Mouse (Mus musculus) liver, embryonic 16.5 days (tissue): ENCODE measurements around the gene Fkbp6. TPM values are rescaled to one million over a fixed set of nuclear protein-coding genes. Genes with fewer than 3 reads are reported as not detected.

Source experiments
- ATAC-seq: fragments of 200-750 bp; cut with Nextera tagmentation; 2 replicates; pipeline ENCODE4 v1.8.0; 2017; ENCODE audit warnings: low read depth, mild to moderate bottlenecking, moderate number of reproducible peaks, moderate library complexity
- H3K27ac ChIP-seq: fragments of 300-500 bp; sonication (generic); 2 replicates; pipeline ENCODE4 v1.5.1; 2014; ENCODE audit warnings: mild to moderate bottlenecking, low read length
- H3K27me3 ChIP-seq: fragments of 300-500 bp; sonication (generic); 2 replicates; pipeline ENCODE4 v1.6.1; 2014; ENCODE audit warnings: low read depth, low read length, mixed read lengths; ENCODE audit not compliant: control insufficient read depth, insufficient read depth
- H3K36me3 ChIP-seq: fragments of 300-500 bp; sonication (generic); 2 replicates; pipeline ENCODE4 v1.6.1; 2014; ENCODE audit warnings: mild to moderate bottlenecking; ENCODE audit not compliant: control insufficient read depth, insufficient read depth
- H3K4me1 ChIP-seq: fragments of 300-500 bp; sonication (generic); 2 replicates; pipeline ENCODE4 v1.6.1; 2014; ENCODE audit warnings: low read depth, low read length, mixed read lengths; ENCODE audit not compliant: control insufficient read depth
- H3K4me2 ChIP-seq: fragments of 300-500 bp; sonication (generic); 2 replicates; pipeline ENCODE4 v1.6.1; 2014; ENCODE audit warnings: low read depth, low read length, mixed read lengths
- H3K4me3 ChIP-seq: fragments of 300-500 bp; sonication (generic); 2 replicates; pipeline ENCODE4 v1.5.1; 2014; ENCODE audit warnings: low read depth, mild to moderate bottlenecking, low read length
- H3K9ac ChIP-seq: fragments of 300-500 bp; sonication (generic); 2 replicates; pipeline ENCODE4 v1.6.1; 2014; ENCODE audit warnings: low read depth, low read length
- H3K9me3 ChIP-seq: fragments of 300-500 bp; sonication (generic); replicated peaks from 2 replicates; pipeline ENCODE4 v1.6.1; 2016; ENCODE audit warnings: low read length; ENCODE audit not compliant: control insufficient read depth
- WGBS: fragments of 180-500 bp; shearing (Covaris S2); extraction: QIAGEN DNeasy Blood & Tissue Kit; methylation state at CpG from one replicate; pipeline ENCODE4 v1.1.7; 2014; ENCODE audit not compliant: insufficient replicate concordance; 5-methylcytosine and 5-hydroxymethylcytosine counted together
- polyA plus RNA-seq: library from polyadenylated mRNA; unstranded; fragments of >200 nt; fragmentation: Nextera tagmentation; extraction: Ambion mirVana; gene quantifications from 2 replicates; pipeline ENCODE4 v1.2.1, GENCODE M21; 2015

Fkbp6 gene
- polyA plus RNA-seq = not detected in 2 replicates

DNA sequence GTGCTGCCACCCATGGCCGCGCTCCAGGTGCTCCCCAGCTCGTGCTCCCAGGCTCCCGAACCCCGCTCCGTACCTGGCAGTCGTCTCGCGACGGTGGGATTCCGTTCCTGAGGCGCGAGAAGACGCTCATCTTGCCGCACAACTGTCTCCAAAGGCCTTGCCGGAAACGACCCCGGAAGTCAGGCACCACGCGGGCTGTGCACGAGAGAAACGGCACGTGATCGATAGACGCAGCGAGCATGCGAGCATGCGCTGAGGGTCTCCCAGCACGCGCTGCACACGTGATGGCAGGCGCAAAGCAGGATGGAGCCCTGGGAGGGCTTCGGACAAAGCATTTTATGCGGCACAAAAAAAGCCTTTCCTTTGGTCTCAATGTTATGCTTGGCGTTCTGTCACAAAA is at the start of gene Fkbp6:
TSS of gene Fkbp6 (minus strand) at position 183 of the 400 bp plus-strand sequence.
- no peaks in the 10 kb centered on the region for H3K36me3 ChIP-seq
- no peak within 1 kb of the TSS for H3K4me2 ChIP-seq
- H3K27ac ChIP-seq = no peak within 1 kb of the TSS
- H3K4me1 ChIP-seq = no peaks in the 10 kb centered on the region
- H3K4me3 ChIP-seq = no peak within 1 kb of the TSS
- WGBS = 79% methylated on average over 35 of the region's 35 CpGs
- ATAC-seq = no peak
- no peaks in the 10 kb centered on the region for H3K27me3 ChIP-seq
- no peaks in the 10 kb centered on the region for H3K9me3 ChIP-seq
- no peak within 1 kb of the TSS for H3K9ac ChIP-seq

DNA sequence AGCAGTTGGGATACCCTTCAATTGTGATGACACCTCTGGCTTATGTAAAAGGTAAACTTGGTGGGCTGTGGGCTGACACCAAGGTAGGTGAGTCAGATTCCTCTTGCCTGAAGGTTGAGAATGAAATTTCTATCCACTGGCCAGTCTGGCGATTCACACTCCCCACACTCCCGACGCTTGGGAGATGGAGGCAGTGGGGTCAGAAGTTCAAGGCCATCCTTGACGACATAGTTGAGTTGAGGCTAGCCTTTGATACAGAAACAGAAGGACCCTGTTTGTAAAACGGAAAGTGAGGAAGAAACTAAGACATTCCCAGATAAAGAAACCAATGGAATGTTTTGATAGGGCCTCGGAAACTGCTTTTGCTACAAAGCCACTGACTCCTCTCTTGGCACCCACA is 49.5 kb upstream of the Fkbp6 start:
- no peak for ATAC-seq
- Histone ChIP-seq H3K4me2 (no peak overlapping the region), H3K9ac (no peak overlapping the region), H3K27ac (no peak overlapping the region), H3K9me3 (no peaks in the 10 kb centered on the region), H3K4me3 (no peak overlapping the region), H3K4me1 (peaks cover 9% of the 10 kb centered on the region), H3K27me3 (no peaks in the 10 kb centered on the region), H3K36me3 (no peaks in the 10 kb centered on the region)
- 44% methylated on average over 6 of the region's 6 CpGs for WGBS

DNA sequence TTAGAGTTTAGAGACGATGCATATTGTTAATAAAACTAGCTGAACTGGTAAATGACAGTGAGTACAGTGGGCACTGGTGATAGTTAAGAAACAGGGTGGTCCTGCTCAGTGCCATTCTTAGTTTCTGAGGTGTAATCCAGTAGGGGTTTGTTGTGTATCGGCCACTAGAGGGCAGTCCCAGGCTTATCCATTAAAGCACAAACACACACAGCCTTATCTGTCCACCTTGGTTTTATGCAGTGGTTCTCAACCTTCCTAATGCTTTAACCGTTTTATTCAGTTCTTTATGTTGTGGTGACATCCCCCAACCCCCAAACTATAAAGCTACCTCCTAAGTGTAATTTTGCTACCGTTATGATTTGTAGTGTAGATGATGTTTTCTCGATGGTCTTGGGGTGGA is 46.0 kb upstream of the Fkbp6 start:
- Histone ChIP-seq H3K9me3 (no peaks in the 10 kb centered on the region), H3K27ac (no peak overlapping the region), H3K4me2 (no peak overlapping the region), H3K9ac (no peak overlapping the region), H3K36me3 (peaks cover 6% of the 10 kb centered on the region; the same call in 1 of the 2 replicates), H3K27me3 (no peaks in the 10 kb centered on the region), H3K4me1 (peaks cover 18% of the 10 kb centered on the region), H3K4me3 (no peak overlapping the region)
- 32% methylated on average over 5 of the region's 5 CpGs for WGBS
- ATAC-seq = no peak

- Histone ChIP-seq H3K27ac (peak within 1 kb of the TSS; percentile 87), H3K4me3 (peak within 1 kb of the TSS; percentile 89), H3K4me2 (peak within 1 kb of the TSS; percentile 93), H3K27me3 (no peaks in the 10 kb centered on the region), H3K4me1 (peaks cover 18% of the 10 kb centered on the region), H3K36me3 (peaks cover 13% of the 10 kb centered on the region), H3K9me3 (no peaks in the 10 kb centered on the region), H3K9ac (peak within 1 kb of the TSS; percentile 96)
- ATAC-seq = peak; percentile 93
- under 1% methylated on average over 97 of the region's 110 CpGs for WGBS
Observed at GRCm38 (mm10) chr5:135394004-135394823, 44.4 kb upstream of the Fkbp6 start, which contains the start of gene Pom121. Pom121 (minus strand) TSS chr5:135394546.

- no peak overlapping the region for H3K4me3 ChIP-seq
- no peak overlapping the region for H3K27ac ChIP-seq
- no peak for ATAC-seq
- H3K36me3 ChIP-seq = peaks cover 77% of the 10 kb centered on the region
- 81% methylated on average over 10 of the region's 10 CpGs for WGBS
- no peaks in the 10 kb centered on the region for H3K9me3 ChIP-seq
- H3K4me1 ChIP-seq = no peaks in the 10 kb centered on the region
- no peak overlapping the region for H3K4me2 ChIP-seq
- H3K27me3 ChIP-seq = no peaks in the 10 kb centered on the region
- no peak overlapping the region for H3K9ac ChIP-seq
Observed at GRCm38 (mm10) chr5:135383771-135384170, 33.9 kb upstream of the Fkbp6 start.

DNA sequence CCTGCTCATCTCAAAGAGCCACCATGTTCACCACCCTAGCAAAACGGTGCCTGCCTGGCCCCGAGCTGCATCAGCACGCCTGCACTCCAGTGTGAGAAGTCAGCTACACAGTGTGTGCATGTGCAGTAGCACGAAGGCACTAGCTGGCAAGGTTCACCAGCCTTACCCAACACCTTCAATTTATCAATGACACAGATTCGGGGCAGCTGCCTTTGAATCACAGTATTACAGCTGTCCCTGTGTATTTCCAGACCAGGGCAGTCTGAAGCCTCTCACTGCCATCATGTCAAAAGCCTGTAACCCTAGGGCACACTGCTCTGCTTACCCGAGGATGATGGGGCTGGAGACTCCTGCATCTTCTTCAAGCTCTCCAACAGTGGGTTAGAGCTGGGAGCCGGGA is 32.9 kb upstream of the Fkbp6 start:
- H3K4me2 ChIP-seq = no peak overlapping the region
- H3K9ac ChIP-seq = no peak overlapping the region
- H3K27ac ChIP-seq = no peak overlapping the region
- no peak for ATAC-seq
- no peaks in the 10 kb centered on the region for H3K4me1 ChIP-seq
- H3K4me3 ChIP-seq = no peak overlapping the region
- 88% methylated on average over 7 of the region's 7 CpGs for WGBS
- H3K27me3 ChIP-seq = no peaks in the 10 kb centered on the region
- no peaks in the 10 kb centered on the region for H3K9me3 ChIP-seq
- peaks cover 85% of the 10 kb centered on the region for H3K36me3 ChIP-seq

- H3K4me2 ChIP-seq = no peak overlapping the region
- no peak overlapping the region for H3K9ac ChIP-seq
- no peaks in the 10 kb centered on the region for H3K4me1 ChIP-seq
- no peaks in the 10 kb centered on the region for H3K9me3 ChIP-seq
- H3K36me3 ChIP-seq = peaks cover 75% of the 10 kb centered on the region
- H3K4me3 ChIP-seq = no peak overlapping the region
- ATAC-seq = no peak
- 83% methylated on average over 10 of the region's 10 CpGs for WGBS
- H3K27ac ChIP-seq = no peak overlapping the region
- no peaks in the 10 kb centered on the region for H3K27me3 ChIP-seq
Observed at GRCm38 (mm10) chr5:135381356-135381925, 31.6 kb upstream of the Fkbp6 start.

DNA sequence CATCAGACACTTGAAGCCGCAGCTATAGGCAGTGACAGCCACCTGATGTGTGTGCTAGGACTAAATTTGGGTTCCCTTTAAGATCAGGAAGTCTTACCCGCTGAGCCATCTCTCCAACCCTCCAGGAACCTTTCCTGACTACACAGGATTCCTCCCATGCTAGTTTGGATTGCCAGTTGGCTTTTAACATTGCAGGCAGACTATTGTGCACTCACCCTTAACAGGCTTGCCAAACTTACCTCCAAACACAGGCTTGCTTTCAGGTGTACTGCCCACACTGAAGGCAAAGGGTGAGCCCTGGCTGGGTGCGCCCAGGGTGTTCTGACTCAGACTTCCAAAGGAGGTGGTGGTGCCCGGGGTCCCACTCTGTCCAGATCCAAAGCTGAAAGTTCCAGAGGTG is 30.8 kb upstream of the Fkbp6 start:
- ATAC-seq = no peak
- Histone ChIP-seq H3K4me1 (no peaks in the 10 kb centered on the region), H3K9ac (no peak overlapping the region), H3K9me3 (no peaks in the 10 kb centered on the region), H3K4me3 (no peak overlapping the region), H3K27ac (no peak overlapping the region), H3K4me2 (no peak overlapping the region), H3K36me3 (peaks cover 80% of the 10 kb centered on the region), H3K27me3 (no peaks in the 10 kb centered on the region)
- 82% methylated on average over 4 of the region's 4 CpGs for WGBS

DNA sequence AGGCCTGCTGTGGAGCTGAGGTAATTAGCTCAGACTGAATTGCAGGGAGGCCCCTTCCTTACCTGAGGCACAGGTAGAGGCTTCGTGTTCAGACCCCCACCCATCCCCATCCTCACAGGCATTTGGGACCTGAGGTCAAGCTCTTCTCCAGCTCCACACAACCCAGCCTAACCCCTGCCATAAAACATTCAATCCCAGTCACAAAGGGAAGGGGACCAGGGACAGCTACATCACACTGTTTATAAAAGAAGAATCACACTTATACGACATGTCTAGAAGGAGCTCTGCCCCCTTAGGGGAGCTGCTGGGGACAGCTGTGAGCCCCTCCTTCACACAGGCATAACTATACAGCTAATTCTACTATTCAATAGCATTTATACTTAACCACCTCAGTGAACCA is 26.5 kb upstream of the Fkbp6 start:
- H3K4me1 ChIP-seq = no peaks in the 10 kb centered on the region
- no peaks in the 10 kb centered on the region for H3K27me3 ChIP-seq
- H3K9me3 ChIP-seq = no peaks in the 10 kb centered on the region
- WGBS = 47% methylated on average over 2 of the region's 2 CpGs
- no peak overlapping the region for H3K4me3 ChIP-seq
- H3K4me2 ChIP-seq = no peak overlapping the region
- peaks cover 62% of the 10 kb centered on the region for H3K36me3 ChIP-seq
- no peak overlapping the region for H3K27ac ChIP-seq
- no peak for ATAC-seq
- H3K9ac ChIP-seq = no peak overlapping the region
